Mouse (Mus musculus): ENCODE measurements around the gene Pdx1.
A peak's percentile ranks its signal among the peaks of the same experiment; 100 is the strongest.

Pdx1 gene

GRCm38 (mm10) chr5:147308451-147308850, 38.7 kb downstream of the Pdx1 start:
- no peak for DNase-seq (ENCODE audit: low spot score in 2 of 2)

DNA sequence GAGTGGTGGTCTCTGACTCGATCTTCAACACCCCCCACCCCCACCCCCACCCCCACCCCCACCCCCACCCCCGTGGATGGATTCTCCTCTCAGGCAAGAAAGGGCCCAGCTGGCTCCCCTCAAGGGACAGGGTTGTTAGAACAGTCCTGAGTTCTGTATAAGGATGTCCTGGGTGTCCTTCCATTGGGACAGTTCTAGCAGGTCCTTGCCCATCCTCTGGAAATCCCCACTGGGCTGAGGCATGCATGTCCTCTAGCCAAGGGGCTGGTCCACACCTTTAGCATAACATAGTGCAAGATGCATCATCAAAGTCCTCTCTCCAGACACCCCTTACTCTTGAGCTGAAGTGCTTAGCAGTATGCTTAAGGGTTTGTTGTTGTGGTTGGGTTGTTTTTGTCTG, 40.0 kb downstream of the Pdx1 start:
- DNase-seq (ENCODE audit: low spot score in 2 of 2): no peak

- DNase-seq (ENCODE audit: low spot score in 2 of 2): no peak
Observed at GRCm38 (mm10) chr5:147312830-147313685, 43.3 kb downstream of the Pdx1 start.

DNA sequence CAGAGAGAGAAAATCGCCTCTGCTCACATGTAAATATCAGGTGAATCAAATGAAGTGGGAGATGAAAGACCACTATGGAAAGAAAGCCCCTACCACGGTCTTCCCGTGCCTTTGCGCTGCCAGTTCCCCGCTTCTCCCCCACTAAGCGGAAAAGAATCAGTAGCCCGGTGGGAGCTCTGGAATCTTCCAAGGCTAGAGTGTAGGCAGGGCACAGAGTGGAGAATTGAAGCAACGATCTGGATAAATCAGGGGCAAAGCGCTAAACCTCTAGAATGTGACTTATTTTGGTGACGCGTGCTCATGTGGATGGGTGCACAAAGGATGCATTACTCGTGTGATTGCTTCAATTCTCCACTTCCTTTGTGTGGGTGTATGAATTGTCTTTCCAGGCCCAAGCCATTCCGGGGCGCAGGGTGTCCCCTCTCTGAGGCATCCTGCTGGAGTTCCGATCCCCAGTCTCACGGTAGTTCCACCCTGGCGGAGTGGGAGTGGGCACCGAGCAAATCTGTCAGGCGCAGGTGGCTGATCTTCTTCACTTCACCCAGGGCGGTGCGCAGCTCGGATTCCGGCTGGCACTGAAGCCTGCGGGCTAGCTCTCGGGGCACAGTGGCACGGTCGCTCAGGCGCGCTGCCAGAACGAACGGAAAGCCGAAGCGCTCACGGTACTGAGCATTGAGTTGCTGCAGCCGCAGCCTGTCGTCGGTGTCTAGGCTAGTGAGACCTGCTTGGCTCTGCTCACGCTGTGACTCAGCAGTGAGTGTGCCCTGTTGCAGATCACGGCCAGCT, 45.1 kb downstream of the Pdx1 start:
- DNase-seq (ENCODE audit: low spot score in 2 of 2): no peak

DNA sequence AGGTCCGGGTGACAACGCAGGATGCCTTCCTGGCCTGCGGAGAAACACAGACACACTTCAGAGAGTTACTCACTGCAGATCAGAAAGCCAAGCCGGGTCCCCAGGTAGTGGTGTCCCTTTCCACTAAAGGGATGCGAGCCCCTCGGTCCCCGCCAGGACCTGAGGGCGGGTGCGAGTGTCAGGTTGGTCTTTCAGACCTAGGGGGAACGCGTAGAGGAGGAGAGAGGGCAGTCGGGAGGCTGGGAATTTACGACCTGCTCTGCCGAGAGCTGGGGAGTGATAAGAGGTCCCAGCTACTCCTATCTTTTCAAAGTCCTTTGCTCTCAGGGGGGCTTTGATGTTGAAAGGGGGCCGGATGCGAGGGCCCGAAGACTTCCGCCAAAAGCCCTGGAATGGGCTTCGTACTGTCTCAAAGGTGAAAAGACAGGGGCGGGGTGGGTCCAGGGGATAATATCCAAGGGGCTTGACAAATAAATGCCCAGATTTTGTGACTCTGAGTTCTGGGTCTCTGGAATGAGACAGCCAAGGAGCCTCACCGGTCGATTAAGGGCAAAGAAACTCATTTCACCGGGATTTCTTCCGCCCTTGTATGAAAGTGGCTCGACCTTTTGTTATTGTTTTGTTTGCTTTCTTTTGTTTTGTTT, 45.8 kb downstream of the Pdx1 start:
- no peak for DNase-seq (ENCODE audit: low spot score in 2 of 2)

DNA sequence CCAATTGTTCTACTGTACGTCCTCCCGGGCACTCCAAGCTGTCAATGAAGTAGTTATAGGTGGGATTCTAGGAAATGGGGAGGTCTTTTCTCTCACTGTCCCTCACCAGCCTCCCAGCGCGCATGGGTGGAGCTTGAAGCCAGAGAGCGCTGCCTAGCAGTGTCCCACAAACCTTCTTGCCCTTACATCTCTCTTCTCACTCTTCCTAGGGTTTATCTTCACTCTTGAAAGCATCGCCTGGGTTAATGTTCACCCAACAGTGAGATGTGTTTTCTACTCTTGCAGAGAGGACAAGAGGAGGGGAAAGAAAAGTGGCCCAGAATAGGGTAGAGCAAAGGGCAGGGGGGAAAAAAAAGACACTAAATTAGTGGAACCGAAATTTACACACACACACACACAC, 47.6 kb downstream of the Pdx1 start:
- DNase-seq (ENCODE audit: low spot score in 2 of 2): no peak

GRCm38 (mm10) chr5:147317991-147318390, 48.2 kb downstream of the Pdx1 start:
- DNase-seq (ENCODE audit: low spot score in 2 of 2): no peak

GRCm38 (mm10) chr5:147319653-147320052, 49.9 kb downstream of the Pdx1 start:
- DNase-seq (ENCODE audit: low spot score in 2 of 2): peak; percentile 31 to 36

GRCm38 (mm10) chr5:147322183-147322582, 52.4 kb downstream of the Pdx1 start, which contains the start of gene Urad:
Urad (minus strand) TSS chr5:147322440.
- no peak for DNase-seq (ENCODE audit: low spot score in 2 of 2)

DNA sequence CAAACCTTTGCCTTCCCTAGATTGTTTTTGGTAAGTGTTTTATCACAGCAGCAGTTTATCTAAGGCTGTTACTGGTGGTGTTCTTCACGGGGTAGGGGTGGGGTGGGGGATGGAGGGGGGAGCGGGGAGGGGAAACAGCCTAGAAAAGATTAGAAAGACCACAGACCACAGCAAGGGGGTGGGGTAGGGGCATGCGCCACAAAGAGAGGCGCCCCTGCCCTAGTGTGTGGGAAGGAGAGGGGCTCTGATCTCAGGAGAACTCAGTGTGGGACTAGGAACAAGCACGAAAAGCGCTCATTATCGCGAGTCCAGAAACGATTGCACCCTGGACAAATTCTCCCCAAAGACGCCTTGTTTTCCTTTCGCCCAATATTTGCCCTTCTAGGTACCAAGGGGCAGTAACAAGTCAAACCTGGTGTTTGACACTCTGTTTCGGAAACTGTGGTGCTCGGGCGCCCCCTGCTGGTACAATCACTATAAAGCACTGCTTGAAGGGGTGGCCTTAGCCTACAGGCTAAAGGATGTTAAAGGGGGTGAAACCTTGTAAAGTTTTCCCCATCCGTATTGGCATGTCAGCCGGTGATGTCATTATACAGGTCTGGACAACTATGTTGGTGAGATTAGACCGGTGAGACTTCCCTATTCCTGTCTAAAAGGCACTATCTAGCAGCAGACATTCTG, 53.6 kb downstream of the Pdx1 start:
- peak in 1 of 2 experiments; percentile 42 for DNase-seq (ENCODE audit: low spot score in 2 of 2)

Data from heart, adult 9 months (tissue).